8 mouse cellular contexts compared by ENCODE assay signal in genomic region chr19:23136202-23136850, GRCm38 (mm10). TPM values are rescaled to one million over a fixed set of nuclear protein-coding genes. Genes with fewer than 3 reads are reported as not detected.
DNase-seq lines count a peak whose midpoint lies in the region; ATAC-seq and TF ChIP-seq lines count a peak whose summit lies in the region.

No protein-coding gene starts in this region.

- peak overlapping the region; percentile 99 for H3K27ac ChIP-seq in cortical plate, adult 2 months (ENCODE audit: insufficient read depth, low read length)
- peak overlapping the region; percentile 81 for H3K27ac ChIP-seq in intestine, embryonic 16.5 days (ENCODE audit: low read length)
- H3K27ac ChIP-seq in liver, embryonic 14.5 days, result no peak overlapping the region
- no peak overlapping the region for H3K27ac ChIP-seq in neural tube, embryonic 13.5 days (replicated peaks)

- DNase-seq in 416B (ENCODE audit: low read depth) (peak; percentile 79), R1 (ENCODE audit: low read depth, low spot score) (peak; percentile 97)
- peak; percentile 99 for DNase-seq in heart, adult 11 months
- DNase-seq in liver, embryonic 14.5 days (ENCODE audit: low read depth in 3 of 3, low spot score in 3 of 3), result no peak
- DNase-seq in spleen, postnatal 36 days (ENCODE audit: low spot score in 2 of 2), result no peak

- 7% methylated on average over 27 of the region's 27 CpGs for WGBS in intestine, embryonic 16.5 days
- 12% methylated on average over 27 of the region's 27 CpGs for WGBS in liver, embryonic 14.5 days (ENCODE audit: insufficient replicate concordance)
- WGBS in neural tube, embryonic 13.5 days, result under 1% methylated on average over 27 of the region's 27 CpGs

- peak overlapping the region; percentile 91 for H3K4me2 ChIP-seq in intestine, embryonic 16.5 days (ENCODE audit: low read depth, low read length)
- peak overlapping the region; percentile 79 for H3K4me2 ChIP-seq in liver, embryonic 14.5 days (ENCODE audit: low read depth)
- H3K4me2 ChIP-seq in neural tube, embryonic 13.5 days, result peak overlapping the region; percentile 72

- peak overlapping the region; percentile 71 for H3K9ac ChIP-seq in intestine, embryonic 16.5 days (ENCODE audit: low read depth, low read length)
- H3K9ac ChIP-seq in liver, embryonic 14.5 days (replicated peaks), result 0 out of 2 replicates have a peak overlapping the region, but pooled peaks have one; percentile 27
- peak overlapping the region; percentile 67; the same call in 1 of the 2 replicates for H3K9ac ChIP-seq in neural tube, embryonic 13.5 days

- no peak for TF ChIP-seq CTCF in cortical plate, adult 2 months (IDR thresholded peaks at IDR 0.05; ENCODE audit: extremely low read depth, insufficient read depth, low read length)
- TF ChIP-seq CTCF in liver, embryonic 14.5 days (IDR thresholded peaks at IDR 0.05; ENCODE audit: low read depth), result no peak

- H3K4me1 ChIP-seq in cortical plate, adult 2 months (ENCODE audit: control insufficient read depth, insufficient read depth, low read length), result peaks cover 6% of the 10 kb centered on the region; the same call in 1 of the 2 replicates
- H3K4me1 ChIP-seq in intestine, embryonic 16.5 days (ENCODE audit: control insufficient read depth, insufficient read depth, low read length), result peaks cover 31% of the 10 kb centered on the region
- H3K4me1 ChIP-seq in liver, embryonic 14.5 days (replicated peaks; ENCODE audit: control insufficient read depth in 2 of 2, insufficient read depth in 2 of 2, low read length in 1 of 2), result peaks cover 15 to 18% of the 10 kb centered on the region in 2 experiments
- peaks cover 40% of the 10 kb centered on the region for H3K4me1 ChIP-seq in neural tube, embryonic 13.5 days (replicated peaks)

- TF ChIP-seq POLR2A in cortical plate, adult 2 months (IDR thresholded peaks at IDR 0.05; ENCODE audit: extremely low read depth, insufficient read depth, low read length), result no peak

- H3K9me3 ChIP-seq in intestine, embryonic 16.5 days (ENCODE audit: control insufficient read depth, low read length), result no peaks in the 10 kb centered on the region
- no peaks in the 10 kb centered on the region for H3K9me3 ChIP-seq in liver, embryonic 14.5 days (ENCODE audit: control insufficient read depth, low read length)
- H3K9me3 ChIP-seq in neural tube, embryonic 13.5 days, result no peaks in the 10 kb centered on the region

- no peaks in the 10 kb centered on the region for H3K36me3 ChIP-seq in intestine, embryonic 16.5 days (ENCODE audit: control insufficient read depth, insufficient read depth, low read length)
- no peaks in the 10 kb centered on the region for H3K36me3 ChIP-seq in liver, embryonic 14.5 days (replicated peaks; ENCODE audit: control insufficient read depth, insufficient read depth, low read depth)
- H3K36me3 ChIP-seq in neural tube, embryonic 13.5 days, result no peaks in the 10 kb centered on the region

- no peak for TF ChIP-seq EP300 in liver, embryonic 14.5 days (IDR thresholded peaks at IDR 0.05; ENCODE audit: low read depth)

- peak; percentile 5; the same call in 1 of the 2 replicates for ATAC-seq in intestine, embryonic 16.5 days
- no peak for ATAC-seq in liver, embryonic 14.5 days (ENCODE audit: insufficient read depth)
- ATAC-seq in neural tube, embryonic 13.5 days (ENCODE audit: low read depth), result no peak

- no peaks in the 10 kb centered on the region for H3K27me3 ChIP-seq in intestine, embryonic 16.5 days (replicated peaks; ENCODE audit: control insufficient read depth, insufficient read depth, low read length)
- peaks cover 51% of the 10 kb centered on the region for H3K27me3 ChIP-seq in liver, embryonic 14.5 days (ENCODE audit: control insufficient read depth, insufficient read depth, low read length)
- H3K27me3 ChIP-seq in neural tube, embryonic 13.5 days, result peaks cover 78% of the 10 kb centered on the region

- H3K4me3 ChIP-seq in cortical plate, adult 2 months (ENCODE audit: insufficient read depth, low read length), result peak overlapping the region; percentile 30
- peak overlapping the region; percentile 51 for H3K4me3 ChIP-seq in intestine, embryonic 16.5 days (ENCODE audit: low read length)
- H3K4me3 ChIP-seq in liver, embryonic 14.5 days (ENCODE audit: insufficient read depth in 1 of 2, low read depth in 2 of 2, low read length in 2 of 2), result peak overlapping the region; percentile 26 to 39; a peak in 3 of 4 replicates
- peak overlapping the region; percentile 41 for H3K4me3 ChIP-seq in neural tube, embryonic 13.5 days

RNA-seq across cellular contexts. Expression of gene Klf9, which starts 4.7 kb away (rescaled TPM):
- polyA plus RNA-seq in cortical plate, adult 2 months (2012; rRNA removed), result 112 and 121 TPM in 2 replicates
- 3.3 and 4.0 TPM in 2 replicates for polyA plus RNA-seq in intestine, embryonic 16.5 days (2015; fragmentation: Nextera tagmentation; extraction: Ambion mirVana)
- polyA plus RNA-seq in liver, embryonic 14.5 days (2012; rRNA removed), result 0.43 and 0.86 TPM in 2 replicates
- polyA plus RNA-seq in liver, embryonic 14.5 days (2014; fragmentation: Nextera tagmentation; extraction: Ambion mirVana), result 0.74 and 1.0 TPM in 2 replicates
- 1.5 and 2.1 TPM in 2 replicates for polyA plus RNA-seq in neural tube, embryonic 13.5 days (2015; fragmentation: Nextera tagmentation; extraction: Ambion mirVana)

Comparison
In these comparisons a context has a peak if more than half of its experiments do, and no peak if none do; other contexts are left out.
1. DNase-seq: peak in 416B (single experiment), R1 (single experiment) and heart, adult 11 months (single experiment); none in liver, embryonic 14.5 days (0 of 3) and spleen, postnatal 36 days (0 of 2).
2. H3K27ac ChIP-seq: peak in cortical plate, adult 2 months (single experiment) and intestine, embryonic 16.5 days (single experiment); none in liver, embryonic 14.5 days (single experiment) and neural tube, embryonic 13.5 days (single experiment).
3. RNA of gene Klf9, which starts 4.7 kb away (polyA plus RNA-seq): 112 to 121 TPM in cortical plate, adult 2 months; 3.3 to 4.0 TPM in intestine, embryonic 16.5 days, 1.5 to 2.1 TPM in neural tube, embryonic 13.5 days and 0.43 to 1.0 TPM in liver, embryonic 14.5 days; every median in the first group is over 10 times any median in the second.
4. Peak in every context shown above with its lines, with median percentiles within 50 percentile points of each other: H3K4me3 ChIP-seq, H3K4me2 ChIP-seq and H3K9ac ChIP-seq.